Mouse (Mus musculus) megakaryocyte, embryonic 14.5 days (primary cell): ENCODE measurements around the gene Hnrnpr. TPM values are rescaled to one million over a fixed set of nuclear protein-coding genes. Genes with fewer than 3 reads are reported as not detected.
A peak's percentile ranks its signal among the peaks of the same experiment; 100 is the strongest.

Source experiments
- H3K27me3 ChIP-seq: replicated peaks from 2 replicates; pipeline ENCODE3; 2012; ENCODE audit warnings: inconsistent platforms
- H3K36me3 ChIP-seq: replicated peaks from 2 replicates; pipeline ENCODE3; 2012; ENCODE audit warnings: low read length, inconsistent platforms, mixed read lengths
- H3K4me1 ChIP-seq: 2 replicates; pipeline ENCODE4 v1.6.1; 2012; ENCODE audit warnings: inconsistent platforms
- H3K4me3 ChIP-seq: replicated peaks from 2 replicates; pipeline ENCODE3; 2012; ENCODE audit warnings: moderate library complexity, mild to moderate bottlenecking, inconsistent platforms
- H3K9me3 ChIP-seq: 2 replicates; pipeline ENCODE4 v1.6.1; 2012; ENCODE audit warnings: inconsistent platforms
- FLI1 ChIP-seq: IDR thresholded peaks from 2 replicates; pipeline ENCODE4 v1.6.1; 2012; ENCODE audit warnings: low read length, inconsistent platforms, mixed read lengths
- GATA1 ChIP-seq: IDR thresholded peaks from 3 replicates; pipeline ENCODE4 v1.6.1; 2012; ENCODE audit warnings: mixed read lengths, low read length, inconsistent platforms, borderline replicate concordance
- polyA plus RNA-seq: library from polyadenylated mRNA; stranded (reverse); fragments of >175 nt; gene quantifications from 2 replicates; pipeline ENCODE4 v1.2.3, GENCODE M21; 2012; ENCODE audit warnings: low replicate concordance; ENCODE audit not compliant: insufficient read depth

Hnrnpr gene
- polyA plus RNA-seq, result 3.7 and 29.8 TPM in 2 replicates

GRCm38 (mm10) chr4:136310229-136311041, at the start of gene Hnrnpr:
TSS of gene Hnrnpr (plus strand) at chr4:136310942.
- Histone ChIP-seq H3K4me3 (peak within 1 kb of the TSS; percentile 94), H3K27me3 (peaks cover 2% of the 10 kb centered on the region), H3K9me3 (no peaks in the 10 kb centered on the region), H3K36me3 (no peaks in the 10 kb centered on the region), H3K4me1 (peaks cover 33% of the 10 kb centered on the region)
- no peak for TF ChIP-seq FLI1
- no peak for TF ChIP-seq GATA1

- Histone ChIP-seq H3K9me3 (peaks cover 13% of the 10 kb centered on the region), H3K36me3 (no peaks in the 10 kb centered on the region), H3K4me3 (no peak overlapping the region), H3K27me3 (peaks cover 77% of the 10 kb centered on the region), H3K4me1 (peaks cover 14% of the 10 kb centered on the region)
- TF ChIP-seq GATA1 (no peak), FLI1 (no peak)
Measured at GRCm38 (mm10) chr4:136261912-136262311, 48.8 kb upstream of the Hnrnpr start.

- Histone ChIP-seq H3K4me1 (peaks cover 23% of the 10 kb centered on the region), H3K27me3 (peaks cover 77% of the 10 kb centered on the region), H3K4me3 (no peak overlapping the region), H3K9me3 (peaks cover 13% of the 10 kb centered on the region), H3K36me3 (no peaks in the 10 kb centered on the region)
- TF ChIP-seq FLI1, result no peak
- TF ChIP-seq GATA1, result no peak
Measured at GRCm38 (mm10) chr4:136263555-136263954, 47.2 kb upstream of the Hnrnpr start.

GRCm38 (mm10) chr4:136266716-136267343, 43.9 kb upstream of the Hnrnpr start:
- H3K4me1 ChIP-seq, result peaks cover 29% of the 10 kb centered on the region
- H3K27me3 ChIP-seq, result peaks cover 76% of the 10 kb centered on the region
- H3K9me3 ChIP-seq, result 0 out of 2 replicates have a peak, but pooled peaks cover under 1% of the 10 kb centered on the region
- peak overlapping the region; percentile 68 for H3K4me3 ChIP-seq
- no peak for TF ChIP-seq FLI1
- TF ChIP-seq GATA1, result no peak
- H3K36me3 ChIP-seq, result no peaks in the 10 kb centered on the region

GRCm38 (mm10) chr4:136268912-136269311, 41.8 kb upstream of the Hnrnpr start:
- peaks cover 29% of the 10 kb centered on the region for H3K4me1 ChIP-seq
- H3K9me3 ChIP-seq, result peaks cover 15% of the 10 kb centered on the region
- no peaks in the 10 kb centered on the region for H3K36me3 ChIP-seq
- TF ChIP-seq FLI1, result no peak
- TF ChIP-seq GATA1, result no peak
- H3K4me3 ChIP-seq, result no peak overlapping the region
- peaks cover 79% of the 10 kb centered on the region for H3K27me3 ChIP-seq

GRCm38 (mm10) chr4:136270648-136271047, 40.1 kb upstream of the Hnrnpr start:
- Histone ChIP-seq H3K36me3 (no peaks in the 10 kb centered on the region), H3K27me3 (peaks cover 81% of the 10 kb centered on the region), H3K4me3 (no peak overlapping the region), H3K4me1 (peaks cover 29% of the 10 kb centered on the region), H3K9me3 (peaks cover 15% of the 10 kb centered on the region)
- TF ChIP-seq GATA1 (no peak), FLI1 (no peak)

- TF ChIP-seq GATA1 (no peak), FLI1 (no peak)
- Histone ChIP-seq H3K4me3 (peak overlapping the region; percentile 10), H3K9me3 (no peaks in the 10 kb centered on the region), H3K4me1 (peaks cover 50% of the 10 kb centered on the region), H3K27me3 (peaks cover 26% of the 10 kb centered on the region), H3K36me3 (no peaks in the 10 kb centered on the region)
Measured at GRCm38 (mm10) chr4:136281097-136281496, 29.6 kb upstream of the Hnrnpr start.

- Histone ChIP-seq H3K4me1 (peaks cover 53% of the 10 kb centered on the region), H3K36me3 (no peaks in the 10 kb centered on the region), H3K27me3 (peaks cover 21% of the 10 kb centered on the region), H3K4me3 (peak overlapping the region; percentile 23), H3K9me3 (no peaks in the 10 kb centered on the region)
- TF ChIP-seq FLI1, result no peak
- no peak for TF ChIP-seq GATA1
Measured at GRCm38 (mm10) chr4:136281611-136282010, 29.1 kb upstream of the Hnrnpr start.

- Histone ChIP-seq H3K27me3 (peaks cover 11% of the 10 kb centered on the region), H3K4me1 (peaks cover 64% of the 10 kb centered on the region), H3K9me3 (no peaks in the 10 kb centered on the region), H3K36me3 (peaks cover 10% of the 10 kb centered on the region), H3K4me3 (no peak overlapping the region)
- TF ChIP-seq GATA1 (no peak), FLI1 (no peak)
Measured at GRCm38 (mm10) chr4:136282621-136283480, 27.9 kb upstream of the Hnrnpr start.
